Mouse (Mus musculus) C2C12 (cell line): ENCODE results near the gene Mgat4b. TPM values are rescaled to one million over a fixed set of nuclear protein-coding genes. Genes with fewer than 3 reads are reported as not detected.

Source experiments
- H3K27me3 ChIP-seq: one replicate; pipeline ENCODE4 v1.6.1; 2011; ENCODE audit not compliant: control insufficient read depth, insufficient read depth, insufficient read length
- H3K36me3 ChIP-seq: one replicate; pipeline ENCODE4 v1.6.1; 2011; ENCODE audit not compliant: control insufficient read depth, insufficient read depth
- H3K4me3 ChIP-seq: one replicate; pipeline ENCODE4 v1.5.1; 2011; ENCODE audit warnings: mild to moderate bottlenecking, control low read depth; ENCODE audit not compliant: poor library complexity, insufficient read depth, severe bottlenecking
- H3K79me2 ChIP-seq: one replicate; pipeline ENCODE4 v1.6.1; 2011; ENCODE audit not compliant: control insufficient read depth, insufficient read depth
- H3K79me3 ChIP-seq: one replicate; pipeline ENCODE4 v1.6.1; 2011; ENCODE audit warnings: low read depth, control low read depth
- H3ac ChIP-seq: one replicate; pipeline ENCODE3; 2011; ENCODE audit warnings: low read depth; ENCODE audit not compliant: control insufficient read depth, insufficient read length
- CEBPB ChIP-seq: IDR thresholded peaks from one replicate; pipeline ENCODE4 v1.6.1; 2011; ENCODE audit warnings: low read depth, mild to moderate bottlenecking, control low read depth, moderate library complexity
- CTCF ChIP-seq: IDR thresholded peaks from one replicate; pipeline ENCODE4 v1.5.1; 2011; ENCODE audit not compliant: control insufficient read depth, insufficient read depth, insufficient read length
- FOSL1 ChIP-seq: IDR thresholded peaks from one replicate; pipeline ENCODE4 v1.8.0; 2011; ENCODE audit warnings: mild to moderate bottlenecking, low read length; ENCODE audit not compliant: poor library complexity, insufficient read depth, severe bottlenecking
- MAX ChIP-seq: IDR thresholded peaks from one replicate; pipeline ENCODE4 v1.6.1; 2011; ENCODE audit warnings: mild to moderate bottlenecking, control low read depth
- MYOD1 ChIP-seq: IDR thresholded peaks from one replicate; pipeline ENCODE4 v1.6.1; 2011; ENCODE audit warnings: low read depth; ENCODE audit not compliant: control insufficient read depth, insufficient read length
- MYOG ChIP-seq: IDR thresholded peaks from one replicate; pipeline ENCODE4 v1.6.1; 2011; ENCODE audit not compliant: control insufficient read depth, insufficient read length; ENCODE audit errors: extremely low read depth
- USF1 ChIP-seq: IDR thresholded peaks from one replicate; pipeline ENCODE4 v1.6.1; 2011; ENCODE audit warnings: low read depth, mild to moderate bottlenecking, control low read depth, moderate library complexity
- polyA plus RNA-seq: library from polyadenylated mRNA; unstranded; fragments of >200 nt; fragmentation: generic; extraction: Trizol; gene quantifications from one replicate; pipeline ENCODE4 v1.2.1, GENCODE M21; 2012; ENCODE audit warnings: missing spikeins

Gene Mgat4b
- polyA plus RNA-seq, 1 experiment: 139 TPM

DNA sequence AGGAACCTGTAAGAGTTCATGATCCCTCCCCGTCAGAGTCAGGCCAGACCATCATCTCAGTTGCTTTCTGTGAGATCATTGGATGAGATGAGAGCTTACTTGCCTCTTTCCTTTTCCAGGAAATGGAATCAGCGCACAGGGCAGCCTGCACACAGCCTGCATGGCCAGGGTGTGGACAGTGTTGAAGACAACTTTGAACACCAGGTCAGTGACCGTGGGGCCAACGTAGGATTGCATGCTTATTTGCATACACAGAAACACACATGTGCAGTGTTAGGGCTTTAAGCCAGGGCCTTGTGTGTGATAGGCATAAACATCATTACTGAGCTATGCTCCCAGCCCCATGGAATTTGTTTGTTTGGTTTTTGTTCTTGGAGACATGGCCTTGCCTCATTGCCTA is 13.2 kb upstream of the Mgat4b start:
- Histone ChIP-seq H3ac (no peak overlapping the region), H3K36me3 (peaks cover 43% of the 10 kb centered on the region)

GRCm38 (mm10) chr11:50198219-50198846 is 12.4 kb upstream of the Mgat4b start:
- Histone ChIP-seq H3K36me3 (peaks cover 51% of the 10 kb centered on the region), H3ac (no peak overlapping the region), H3K27me3 (no peaks in the 10 kb centered on the region), H3K79me3 (no peaks in the 10 kb centered on the region), H3K79me2 (peaks cover 1% of the 10 kb centered on the region), H3K4me3 (no peak overlapping the region)
- no peak for TF ChIP-seq CEBPB
- TF ChIP-seq MYOG: no peak
- TF ChIP-seq CTCF: no peak
- TF ChIP-seq MYOD1: no peak
- no peak for TF ChIP-seq USF1
- TF ChIP-seq MAX: no peak
- no peak for TF ChIP-seq FOSL1

More for the DNA sequence above, 13.2 kb upstream of the Mgat4b start:
- Histone ChIP-seq H3K4me3 (no peak overlapping the region), H3K79me3 (no peaks in the 10 kb centered on the region), H3K27me3 (no peaks in the 10 kb centered on the region), H3K79me2 (no peaks in the 10 kb centered on the region)
- TF ChIP-seq MYOG (no peak), CTCF (no peak), MAX (no peak), CEBPB (no peak), MYOD1 (no peak), FOSL1 (no peak), USF1 (no peak)

DNA sequence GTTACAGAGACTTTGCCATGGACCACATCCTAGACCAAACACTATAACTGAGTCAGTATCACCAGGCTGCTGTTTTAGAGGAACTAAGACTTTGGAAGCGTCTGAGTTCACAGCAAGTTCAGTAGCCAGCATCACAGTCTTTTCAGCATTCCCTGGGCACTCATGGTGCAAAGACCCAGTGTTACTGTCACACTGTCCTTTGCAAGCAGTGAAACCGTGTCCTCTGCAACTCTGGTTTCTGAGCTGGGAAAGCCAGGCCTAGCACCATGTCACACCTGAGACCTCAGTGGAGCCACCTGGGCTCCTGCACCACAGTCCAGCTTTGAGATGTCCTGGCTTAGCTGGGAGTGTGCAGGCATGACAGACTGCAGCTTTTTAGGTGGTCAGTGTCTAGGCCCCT is 11.8 kb upstream of the Mgat4b start:
- H3ac ChIP-seq: no peak overlapping the region
- H3K79me3 ChIP-seq: no peaks in the 10 kb centered on the region
- H3K79me2 ChIP-seq: peaks cover 5% of the 10 kb centered on the region
- H3K36me3 ChIP-seq: peaks cover 57% of the 10 kb centered on the region
- no peak overlapping the region for H3K4me3 ChIP-seq
- no peaks in the 10 kb centered on the region for H3K27me3 ChIP-seq
- TF ChIP-seq CTCF: no peak
- TF ChIP-seq USF1: no peak
- no peak for TF ChIP-seq MAX
- no peak for TF ChIP-seq MYOG

- Histone ChIP-seq H3K4me3 (no peak overlapping the region), H3ac (no peak overlapping the region), H3K36me3 (peaks cover 74% of the 10 kb centered on the region), H3K79me2 (peaks cover 22% of the 10 kb centered on the region), H3K27me3 (no peaks in the 10 kb centered on the region), H3K79me3 (peaks cover 10% of the 10 kb centered on the region)
- no peak for TF ChIP-seq MYOD1
- TF ChIP-seq CEBPB: peak; percentile 10
Measured at GRCm38 (mm10) chr11:50200613-50201012, 10.1 kb upstream of the Mgat4b start.

- H3ac ChIP-seq: no peak overlapping the region
Measured at GRCm38 (mm10) chr11:50201590-50201989, 9.1 kb upstream of the Mgat4b start.

DNA sequence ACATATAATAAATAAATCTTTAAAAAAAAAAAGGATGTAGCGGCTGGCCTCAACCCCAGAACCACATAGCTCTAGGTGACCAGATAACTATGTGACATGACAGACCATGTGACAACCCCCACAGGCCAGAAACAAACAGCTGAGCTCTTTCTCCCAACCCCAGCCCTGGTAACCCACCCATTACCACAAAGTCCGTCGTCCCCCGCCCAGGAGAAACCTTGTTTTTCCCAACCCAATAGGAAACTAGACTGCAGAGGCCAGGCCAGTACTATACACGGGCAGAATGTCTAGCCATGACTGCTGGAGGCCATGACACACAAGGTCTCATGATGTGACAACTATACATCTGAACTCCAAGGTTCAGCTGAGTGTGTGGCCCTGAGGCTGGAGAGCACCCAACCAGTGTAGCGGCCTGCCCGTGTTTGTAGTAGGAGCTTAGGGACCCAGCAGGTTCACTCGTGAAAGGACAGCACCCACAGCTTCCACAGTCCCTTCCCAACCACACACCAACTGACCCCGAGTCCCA is 7.3 kb upstream of the Mgat4b start:
- H3K79me3 ChIP-seq: peaks cover 35% of the 10 kb centered on the region
- H3K4me3 ChIP-seq: no peak overlapping the region
- no peak overlapping the region for H3ac ChIP-seq
- TF ChIP-seq CEBPB: no peak
- no peak for TF ChIP-seq FOSL1
- TF ChIP-seq MAX: no peak
- no peak for TF ChIP-seq MYOD1
- no peak for TF ChIP-seq MYOG
- no peak for TF ChIP-seq CTCF
- no peak for TF ChIP-seq USF1
- peaks cover 49% of the 10 kb centered on the region for H3K79me2 ChIP-seq
- H3K27me3 ChIP-seq: no peaks in the 10 kb centered on the region
- peaks cover 97% of the 10 kb centered on the region for H3K36me3 ChIP-seq

More at GRCm38 (mm10) chr11:50201590-50201989, 9.1 kb upstream of the Mgat4b start:
- no peak overlapping the region for H3K4me3 ChIP-seq
- H3K36me3 ChIP-seq: peaks cover 84% of the 10 kb centered on the region
- no peaks in the 10 kb centered on the region for H3K27me3 ChIP-seq
- TF ChIP-seq CEBPB (no peak), CTCF (no peak), USF1 (no peak), FOSL1 (no peak), MYOD1 (no peak), MAX (no peak), MYOG (no peak)
- H3K79me2 ChIP-seq: peaks cover 31% of the 10 kb centered on the region
- peaks cover 18% of the 10 kb centered on the region for H3K79me3 ChIP-seq
